Mouse (Mus musculus) liver, adult 2 months (tissue): ENCODE data around the gene Ttll6. TPM values are rescaled to one million over a fixed set of nuclear protein-coding genes. Genes with fewer than 3 reads are reported as not detected.

Experiments
- DNase-seq: peaks from one replicate; pipeline ENCODE4 v3.0.0-alpha.2; 2011; ENCODE audit warnings: low read depth, low spot score; ENCODE audit errors: extremely low read depth
- H3K27ac ChIP-seq: fragments of 200-500 bp; replicated peaks from 2 replicates; pipeline ENCODE4 v1.5.1; 2012; ENCODE audit warnings: low read depth, mild to moderate bottlenecking, control low read depth, inconsistent platforms, low read length; ENCODE audit not compliant: insufficient read depth
- H3K27me3 ChIP-seq: fragments of 200-500 bp; 2 replicates; pipeline ENCODE4 v1.6.1; 2012; ENCODE audit warnings: mild to moderate bottlenecking, moderate library complexity, low read length, inconsistent platforms; ENCODE audit not compliant: control insufficient read depth, insufficient read depth
- H3K36me3 ChIP-seq: fragments of 200-500 bp; 2 replicates; pipeline ENCODE4 v1.6.1; 2012; ENCODE audit warnings: low read length, inconsistent platforms; ENCODE audit not compliant: control insufficient read depth, insufficient read depth
- H3K4me1 ChIP-seq: fragments of 200-500 bp; 2 replicates; pipeline ENCODE4 v1.6.1; 2011; ENCODE audit warnings: low read length; ENCODE audit not compliant: control insufficient read depth, insufficient read depth
- H3K4me3 ChIP-seq: fragments of 200-500 bp; 2 replicates; pipeline ENCODE4 v1.5.1; 2011; ENCODE audit warnings: low read depth, mild to moderate bottlenecking, control low read depth, low read length, moderate library complexity; ENCODE audit not compliant: insufficient read depth
- H3K79me2 ChIP-seq: fragments of 200-500 bp; 2 replicates; pipeline ENCODE4 v1.6.1; 2012; ENCODE audit warnings: inconsistent platforms, mild to moderate bottlenecking, low read length, moderate library complexity; ENCODE audit not compliant: control insufficient read depth, insufficient read depth
- H3K9ac ChIP-seq: fragments of 200-500 bp; 2 replicates; pipeline ENCODE4 v1.6.1; 2012; ENCODE audit warnings: low read depth, mild to moderate bottlenecking, control low read depth, inconsistent platforms, low read length
- CTCF ChIP-seq: fragments of 200-500 bp; IDR thresholded peaks from 2 replicates; pipeline ENCODE4 v1.5.1; 2011; ENCODE audit warnings: low read depth, low read length, control low read depth
- POLR2A ChIP-seq: fragments of 200-500 bp; IDR thresholded peaks from 2 replicates; pipeline ENCODE4 v1.6.1; 2011; ENCODE audit warnings: low read length, control low read depth; ENCODE audit not compliant: insufficient read depth; ENCODE audit errors: extremely low read depth
- WGBS: fragments of 180-500 bp; shearing (Covaris S2); methylation state at CpG from one replicate; pipeline ENCODE4 v1.1.7; 2018; 5-methylcytosine and 5-hydroxymethylcytosine counted together
- polyA plus RNA-seq: library from polyadenylated mRNA; depleted of rRNA; stranded (reverse); fragments of >200 nt; gene quantifications from 2 replicates; pipeline ENCODE4 v1.2.3, GENCODE M21; 2012
- total RNA-seq: library from RNA; depleted of rRNA; stranded (reverse); fragments of >200 nt; gene quantifications from 2 replicates; pipeline ENCODE4 v1.2.3, GENCODE M21; 2014

The Ttll6 gene
- total and polyA plus RNA-seq, 2 experiments, result not detected

DNA sequence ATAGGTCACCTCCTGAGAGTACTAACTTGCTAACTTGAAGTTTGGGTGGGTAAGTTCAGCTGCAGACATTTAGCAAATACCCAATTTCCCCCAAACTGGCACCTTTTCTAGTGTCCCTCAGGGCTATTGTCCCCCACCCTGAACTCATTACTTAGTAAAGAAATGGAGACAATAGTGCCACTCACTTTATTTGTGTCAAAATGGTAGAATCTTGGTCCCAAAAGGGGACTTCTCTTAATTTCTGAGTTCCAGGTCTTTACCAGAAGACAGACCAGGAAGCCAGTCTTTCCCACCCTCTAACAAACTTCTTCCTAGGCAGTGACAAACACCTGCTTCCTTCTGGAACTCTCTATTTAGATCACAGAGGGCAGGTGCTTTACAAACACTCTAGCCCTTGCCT is 68.2 kb downstream of the Ttll6 start:
- no peak overlapping the region for H3K27ac ChIP-seq
- no peaks in the 10 kb centered on the region for H3K36me3 ChIP-seq
- no peak overlapping the region for H3K9ac ChIP-seq
- H3K27me3 ChIP-seq, result peaks cover 28% of the 10 kb centered on the region
- no peak overlapping the region for H3K4me3 ChIP-seq
- TF ChIP-seq POLR2A (no peak), CTCF (no peak)
- H3K4me1 ChIP-seq, result no peaks in the 10 kb centered on the region
- H3K79me2 ChIP-seq, result no peaks in the 10 kb centered on the region
- no peak for DNase-seq

DNA sequence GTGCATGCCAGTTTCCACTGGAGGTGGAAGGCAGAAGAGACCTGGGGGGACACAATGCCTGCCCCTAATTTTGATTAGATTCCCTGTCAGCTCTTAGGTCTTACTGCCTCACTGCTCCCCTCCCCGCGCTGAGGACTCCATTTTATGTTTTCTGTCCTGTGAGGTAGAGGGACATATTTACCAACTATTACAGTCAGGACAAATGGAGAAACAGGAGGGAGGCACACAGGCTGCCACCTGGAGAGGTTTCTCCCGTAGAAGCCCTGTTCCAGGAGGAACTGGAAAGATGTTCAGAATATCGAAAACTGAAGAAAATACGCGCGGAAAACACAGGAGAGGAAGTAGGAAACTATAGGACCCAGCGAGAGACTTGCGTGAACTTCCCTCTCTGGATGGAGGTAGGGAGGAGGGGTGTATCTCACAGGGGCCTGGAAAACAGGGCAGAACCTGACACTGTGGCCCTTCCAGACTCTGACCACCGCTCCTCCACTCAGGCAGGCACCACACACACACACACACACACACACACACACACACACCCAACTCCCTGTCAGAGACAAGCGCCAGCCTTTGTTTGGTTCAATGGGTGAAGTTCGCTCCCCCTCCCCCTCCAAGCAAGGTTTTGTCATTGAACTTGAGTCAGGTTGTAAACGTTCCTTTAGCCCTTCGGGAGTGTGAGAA is 69.0 kb downstream of the Ttll6 start:
- Histone ChIP-seq H3K27ac (no peak overlapping the region), H3K27me3 (peaks cover 24% of the 10 kb centered on the region), H3K9ac (no peak overlapping the region), H3K79me2 (no peaks in the 10 kb centered on the region), H3K4me1 (no peaks in the 10 kb centered on the region), H3K4me3 (no peak overlapping the region), H3K36me3 (no peaks in the 10 kb centered on the region)
- no peak for DNase-seq
- WGBS, result 6% methylated on average over 14 of the region's 14 CpGs
- no peak for TF ChIP-seq CTCF
- no peak for TF ChIP-seq POLR2A

DNA sequence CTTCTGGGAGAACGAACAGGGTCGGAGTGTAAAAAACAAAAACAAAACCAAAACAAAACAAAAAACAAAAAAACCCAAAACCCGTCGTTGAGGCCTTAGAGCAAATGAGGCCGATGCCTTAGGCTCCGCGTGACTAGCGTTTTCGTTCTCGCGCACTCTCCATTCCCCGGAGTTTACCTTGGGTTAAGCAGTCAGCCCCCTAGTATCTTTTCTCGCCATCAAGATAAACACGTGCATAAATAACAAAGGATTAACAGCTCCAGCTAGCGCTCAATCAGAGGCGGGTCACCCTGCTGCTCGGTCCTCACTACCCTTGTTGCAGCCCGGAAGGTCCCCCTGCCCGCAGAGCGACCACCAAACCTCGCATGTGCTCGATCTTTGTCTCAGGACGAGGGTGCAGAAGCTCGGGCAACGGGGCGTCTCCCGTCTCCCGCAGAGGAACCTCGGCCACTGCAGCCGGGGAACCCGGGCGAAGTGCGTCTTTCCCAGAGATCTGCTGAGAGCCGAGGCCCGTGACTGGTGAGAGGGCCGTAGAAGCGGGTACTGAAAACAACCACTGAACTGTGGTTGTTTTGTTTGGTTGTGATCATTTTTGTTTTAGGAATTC is 69.7 kb downstream of the Ttll6 start:
- no peaks in the 10 kb centered on the region for H3K79me2 ChIP-seq
- H3K4me1 ChIP-seq, result no peaks in the 10 kb centered on the region
- TF ChIP-seq POLR2A, result no peak
- no peak for TF ChIP-seq CTCF
- no peak for DNase-seq
- peaks cover 24% of the 10 kb centered on the region for H3K27me3 ChIP-seq
- no peak overlapping the region for H3K9ac ChIP-seq
- no peak overlapping the region for H3K27ac ChIP-seq
- WGBS, result 5% methylated on average over 37 of the region's 37 CpGs
- H3K36me3 ChIP-seq, result no peaks in the 10 kb centered on the region
- no peak overlapping the region for H3K4me3 ChIP-seq

DNA sequence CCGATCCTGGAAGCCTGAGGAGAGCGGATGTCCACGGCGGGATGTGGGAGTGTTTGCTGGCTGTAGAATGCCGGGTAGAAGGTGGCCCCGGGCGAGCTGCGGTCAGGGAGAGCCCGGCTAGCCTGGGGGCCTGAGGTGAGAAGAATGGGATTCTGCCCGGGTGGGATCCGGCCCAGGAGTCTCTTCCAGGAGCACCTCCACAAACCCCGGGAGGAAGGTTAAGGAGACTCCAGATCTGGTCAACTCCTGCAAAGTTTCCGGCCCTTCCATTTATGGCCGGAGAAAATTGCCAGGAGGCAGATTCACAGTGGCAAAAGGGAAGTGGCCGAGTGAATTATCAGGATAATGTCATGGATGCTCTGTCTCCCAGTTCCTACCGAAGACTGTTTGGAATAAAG is 70.2 kb downstream of the Ttll6 start:
- 6% methylated on average over 16 of the region's 16 CpGs for WGBS
- no peak overlapping the region for H3K9ac ChIP-seq
- TF ChIP-seq CTCF (no peak), POLR2A (no peak)
- H3K4me3 ChIP-seq, result no peak overlapping the region
- no peak for DNase-seq
- no peaks in the 10 kb centered on the region for H3K79me2 ChIP-seq
- H3K4me1 ChIP-seq, result no peaks in the 10 kb centered on the region
- no peak overlapping the region for H3K27ac ChIP-seq
- peaks cover 24% of the 10 kb centered on the region for H3K27me3 ChIP-seq
- H3K36me3 ChIP-seq, result no peaks in the 10 kb centered on the region

DNA sequence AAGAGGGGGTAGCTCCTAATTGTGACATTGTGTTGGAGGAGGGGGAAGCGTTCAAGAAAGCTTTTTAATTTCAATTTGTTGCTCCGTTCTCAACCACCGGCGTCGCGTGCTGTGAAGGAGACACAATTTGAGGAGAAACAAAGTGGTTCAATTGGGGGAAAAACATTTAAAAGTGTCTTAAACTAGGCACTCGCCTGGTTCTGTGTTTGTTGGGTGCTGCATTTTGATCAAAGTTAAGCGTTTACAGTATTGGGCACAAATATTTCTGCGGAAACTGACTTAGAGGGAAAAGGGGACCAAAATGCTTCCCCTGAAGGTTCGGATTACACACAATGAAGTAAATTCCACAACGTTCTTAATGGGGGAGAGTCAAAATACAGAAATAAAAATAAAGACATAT is 70.8 kb downstream of the Ttll6 start:
- Histone ChIP-seq H3K4me1 (no peaks in the 10 kb centered on the region), H3K79me2 (no peaks in the 10 kb centered on the region), H3K36me3 (no peaks in the 10 kb centered on the region), H3K27me3 (peaks cover 24% of the 10 kb centered on the region), H3K9ac (no peak overlapping the region), H3K4me3 (no peak overlapping the region), H3K27ac (no peak overlapping the region)
- 6% methylated on average over 11 of the region's 11 CpGs for WGBS
- DNase-seq, result no peak
- no peak for TF ChIP-seq CTCF
- TF ChIP-seq POLR2A, result no peak
